Mouse (Mus musculus) liver, embryonic 11.5 days (tissue): ENCODE results near the gene Fam161a. TPM values are rescaled to one million over a fixed set of nuclear protein-coding genes. Genes with fewer than 3 reads are reported as not detected.
A peak's percentile ranks its signal among the peaks of the same experiment; 100 is the strongest.

Experiments used
- ATAC-seq: fragments of 200-750 bp; cut with Nextera tagmentation; replicated peaks from 2 replicates; pipeline ENCODE4 v1.8.0; 2017; ENCODE audit warnings: moderate number of reproducible peaks, mild to moderate bottlenecking, moderate TSS enrichment, moderate library complexity; ENCODE audit not compliant: low FRiP score
- DNase-seq: peaks from one replicate; pipeline ENCODE4 v3.0.0-alpha.2; 2017; ENCODE audit warnings: low spot score
- H3K27ac ChIP-seq: fragments of 300-500 bp; sonication (generic); 2 replicates; pipeline ENCODE4 v1.5.1; 2014; ENCODE audit warnings: mild to moderate bottlenecking, low read depth, low read length, control low read depth
- H3K27me3 ChIP-seq: fragments of 300-500 bp; sonication (generic); replicated peaks from 2 replicates; pipeline ENCODE4 v1.6.1; 2014; ENCODE audit warnings: low read length, mixed read lengths; ENCODE audit not compliant: control insufficient read depth, insufficient read depth
- H3K36me3 ChIP-seq: fragments of 300-500 bp; sonication (generic); 2 replicates; pipeline ENCODE4 v1.6.1; 2014; ENCODE audit warnings: mild to moderate bottlenecking, low read length, moderate library complexity, mixed read lengths; ENCODE audit not compliant: control insufficient read depth, insufficient read depth
- H3K4me1 ChIP-seq: fragments of 300-500 bp; sonication (generic); replicated peaks from 2 replicates; pipeline ENCODE4 v1.6.1; 2014; ENCODE audit warnings: low read length, mixed read lengths; ENCODE audit not compliant: control insufficient read depth, insufficient read depth
- H3K4me2 ChIP-seq: fragments of 300-500 bp; sonication (generic); 2 replicates; pipeline ENCODE4 v1.6.1; 2014; ENCODE audit warnings: mild to moderate bottlenecking, control low read depth, moderate library complexity
- H3K4me3 ChIP-seq: fragments of 300-500 bp; sonication (generic); 2 replicates; pipeline ENCODE4 v1.5.1; 2014; ENCODE audit warnings: low read depth, low read length, control low read depth
- H3K9ac ChIP-seq: fragments of 300-500 bp; sonication (generic); 2 replicates; pipeline ENCODE4 v1.6.1; 2014; ENCODE audit warnings: low read depth, low read length, control low read depth
- H3K9me3 ChIP-seq: fragments of 300-500 bp; sonication (generic); 2 replicates; pipeline ENCODE4 v1.6.1; 2016; ENCODE audit warnings: low read length, inconsistent platforms, mixed read lengths; ENCODE audit not compliant: control insufficient read depth
- WGBS: fragments of 180-500 bp; shearing (Covaris S2); extraction: QIAGEN DNeasy Blood & Tissue Kit; methylation state at CpG from one replicate; pipeline ENCODE4 v1.1.7; 2014; 5-methylcytosine and 5-hydroxymethylcytosine counted together
- polyA plus RNA-seq: library from polyadenylated mRNA; unstranded; fragments of >200 nt; fragmentation: Nextera tagmentation; extraction: Ambion mirVana; gene quantifications from 2 replicates; pipeline ENCODE4 v1.2.1, GENCODE M21; 2014

Fam161a gene
- polyA plus RNA-seq, 1 experiment from 2014 or later = 1.1 TPM

GRCm38 (mm10) chr11:23020116-23020770, 12.9 kb downstream of the Fam161a start:
- Histone ChIP-seq H3K4me2 (no peak overlapping the region), H3K27me3 (no peaks in the 10 kb centered on the region), H3K36me3 (no peaks in the 10 kb centered on the region), H3K27ac (no peak overlapping the region), H3K4me3 (no peak overlapping the region), H3K4me1 (no peaks in the 10 kb centered on the region), H3K9me3 (no peaks in the 10 kb centered on the region), H3K9ac (no peak overlapping the region)
- ATAC-seq (no peak), DNase-seq (no peak)
- 72% methylated on average over 24 of the region's 24 CpGs for WGBS

- H3K36me3 ChIP-seq = no peaks in the 10 kb centered on the region
Observed at GRCm38 (mm10) chr11:23020841-23021240, 13.5 kb downstream of the Fam161a start.

GRCm38 (mm10) chr11:23023155-23023554, 15.8 kb downstream of the Fam161a start:
- WGBS = 82% methylated on average over 2 of the region's 2 CpGs
- Histone ChIP-seq H3K4me1 (no peaks in the 10 kb centered on the region), H3K4me2 (no peak overlapping the region), H3K9me3 (no peaks in the 10 kb centered on the region), H3K27me3 (no peaks in the 10 kb centered on the region), H3K4me3 (no peak overlapping the region), H3K36me3 (no peaks in the 10 kb centered on the region), H3K27ac (no peak overlapping the region), H3K9ac (no peak overlapping the region)
- DNase-seq (no peak), ATAC-seq (no peak)

More at GRCm38 (mm10) chr11:23020841-23021240, 13.5 kb downstream of the Fam161a start:
- Histone ChIP-seq H3K4me1 (no peaks in the 10 kb centered on the region), H3K4me2 (no peak overlapping the region), H3K27me3 (no peaks in the 10 kb centered on the region), H3K9ac (no peak overlapping the region), H3K4me3 (no peak overlapping the region), H3K27ac (no peak overlapping the region), H3K9me3 (no peaks in the 10 kb centered on the region)
- DNase-seq (no peak), ATAC-seq (no peak)
- WGBS = 93% methylated on average over 14 of the region's 14 CpGs

- no peak overlapping the region for H3K4me2 ChIP-seq
- H3K27ac ChIP-seq = no peak overlapping the region
- ATAC-seq (no peak), DNase-seq (no peak)
- no peaks in the 10 kb centered on the region for H3K36me3 ChIP-seq
- H3K27me3 ChIP-seq = no peaks in the 10 kb centered on the region
- no peaks in the 10 kb centered on the region for H3K4me1 ChIP-seq
- H3K9ac ChIP-seq = no peak overlapping the region
- WGBS = 55% methylated on average over 3 of the region's 3 CpGs
- no peaks in the 10 kb centered on the region for H3K9me3 ChIP-seq
- H3K4me3 ChIP-seq = no peak overlapping the region
Observed at GRCm38 (mm10) chr11:23024169-23024568, 16.8 kb downstream of the Fam161a start.

- ATAC-seq = no peak
- Histone ChIP-seq H3K9ac (no peak overlapping the region), H3K4me1 (no peaks in the 10 kb centered on the region), H3K36me3 (no peaks in the 10 kb centered on the region), H3K4me3 (no peak overlapping the region), H3K27ac (no peak overlapping the region), H3K27me3 (no peaks in the 10 kb centered on the region), H3K9me3 (no peaks in the 10 kb centered on the region), H3K4me2 (no peak overlapping the region)
- 47% methylated on average over 3 of the region's 3 CpGs for WGBS
- DNase-seq = no peak
Observed at GRCm38 (mm10) chr11:23028957-23029356, 21.6 kb downstream of the Fam161a start.

DNA sequence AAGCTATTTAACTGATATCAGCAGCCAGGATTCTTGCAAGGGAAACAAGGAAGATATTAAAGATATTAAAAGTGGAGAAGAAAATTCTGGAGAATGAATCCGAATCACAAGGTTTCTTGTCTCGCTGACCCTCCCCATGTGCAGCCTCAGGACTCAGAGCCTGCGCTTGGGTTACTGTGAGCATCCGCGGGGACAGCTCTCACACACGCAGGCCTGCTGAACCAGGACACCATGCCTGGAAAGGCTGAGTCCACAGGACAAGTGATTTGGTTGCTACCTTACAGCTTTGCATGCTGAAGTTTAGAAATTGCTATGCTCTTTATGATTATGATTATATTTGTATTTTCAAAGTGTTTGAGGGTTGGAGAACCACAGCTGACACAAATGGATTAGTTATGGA, 22.1 kb downstream of the Fam161a start:
- Histone ChIP-seq H3K27me3 (no peaks in the 10 kb centered on the region), H3K4me1 (no peaks in the 10 kb centered on the region), H3K4me3 (no peak overlapping the region), H3K36me3 (no peaks in the 10 kb centered on the region), H3K9me3 (no peaks in the 10 kb centered on the region), H3K27ac (no peak overlapping the region), H3K9ac (no peak overlapping the region), H3K4me2 (no peak overlapping the region)
- WGBS = 75% methylated on average over 6 of the region's 6 CpGs
- DNase-seq = no peak
- ATAC-seq = no peak

- Histone ChIP-seq H3K4me2 (no peak overlapping the region), H3K9me3 (no peaks in the 10 kb centered on the region), H3K27ac (no peak overlapping the region), H3K36me3 (no peaks in the 10 kb centered on the region), H3K4me3 (no peak overlapping the region), H3K4me1 (no peaks in the 10 kb centered on the region; the same call in 1 of the 2 replicates), H3K9ac (no peak overlapping the region), H3K27me3 (no peaks in the 10 kb centered on the region)
- WGBS = 50% methylated on average over 5 of the region's 5 CpGs
- DNase-seq (no peak), ATAC-seq (no peak)
Observed at GRCm38 (mm10) chr11:23047252-23047651, 39.9 kb downstream of the Fam161a start.

GRCm38 (mm10) chr11:23047663-23048582, 40.6 kb downstream of the Fam161a start:
- ATAC-seq = no peak
- Histone ChIP-seq H3K4me1 (no peaks in the 10 kb centered on the region; the same call in 1 of the 2 replicates), H3K27me3 (no peaks in the 10 kb centered on the region), H3K4me3 (no peak overlapping the region), H3K9me3 (no peaks in the 10 kb centered on the region), H3K9ac (no peak overlapping the region), H3K36me3 (no peaks in the 10 kb centered on the region), H3K27ac (no peak overlapping the region), H3K4me2 (peak overlapping the region; percentile 36)
- no peak for DNase-seq
- WGBS = 21% methylated on average over 20 of the region's 20 CpGs
